Mouse (Mus musculus): ENCODE measurements around the gene Timp4. TPM values are rescaled to one million over a fixed set of nuclear protein-coding genes. Genes with fewer than 3 reads are reported as not detected.
"Not testable (repeated sequence)": the region's sequence is repeated elsewhere in the genome, so short reads cannot be mapped to it uniquely, and the experiment has no call there.

Timp4 gene
- polyA plus RNA-seq, 1 experiment from 2014 or later: 34.2 TPM

- H3K36me3 ChIP-seq (ENCODE audit: control insufficient read depth, insufficient read depth, low read length): peaks cover 10% of the 10 kb centered on the region
- 55% methylated on average over 3 of the region's 3 CpGs for WGBS
- H3K27me3 ChIP-seq (replicated peaks; ENCODE audit: control insufficient read depth, insufficient read depth, low read length): no peaks in the 10 kb centered on the region
- ATAC-seq: 0 out of 2 replicates have a peak, but pooled peaks have one; percentile 48
- peaks cover 2% of the 10 kb centered on the region; the same call in 1 of the 2 replicates for H3K4me1 ChIP-seq (ENCODE audit: control insufficient read depth, insufficient read depth, low read depth, low read length)
- no peak overlapping the region for H3K9ac ChIP-seq (ENCODE audit: low read depth, low read length)
- no peak overlapping the region for H3K27ac ChIP-seq (ENCODE audit: low read depth, low read length)
- H3K4me3 ChIP-seq (ENCODE audit: low read length): no peak overlapping the region
- no peaks in the 10 kb centered on the region for H3K9me3 ChIP-seq (ENCODE audit: control insufficient read depth, low read length)
- no peak overlapping the region for H3K4me2 ChIP-seq (ENCODE audit: low read length)
These were observed 10.8 kb downstream of the Timp4 start for GRCm38 (mm10) chr6:115241131-115241699.

GRCm38 (mm10) chr6:115240431-115240830 is 11.6 kb downstream of the Timp4 start:
- not testable (repeated sequence) for H3K4me3 ChIP-seq (ENCODE audit: low read length); H3K27me3 ChIP-seq (replicated peaks; ENCODE audit: control insufficient read depth, insufficient read depth, low read length); H3K4me2 ChIP-seq (ENCODE audit: low read length); H3K9ac ChIP-seq (ENCODE audit: low read depth, low read length); H3K9me3 ChIP-seq (ENCODE audit: control insufficient read depth, low read length); ATAC-seq; H3K4me1 ChIP-seq (ENCODE audit: control insufficient read depth, insufficient read depth, low read depth, low read length); H3K36me3 ChIP-seq (ENCODE audit: control insufficient read depth, insufficient read depth, low read length); H3K27ac ChIP-seq (ENCODE audit: low read depth, low read length)
- WGBS: 51% methylated on average over 2 of the region's 2 CpGs

GRCm38 (mm10) chr6:115239335-115239734 is 12.7 kb downstream of the Timp4 start:
- H3K9me3 ChIP-seq (ENCODE audit: control insufficient read depth, low read length): no peaks in the 10 kb centered on the region
- H3K9ac ChIP-seq (ENCODE audit: low read depth, low read length): no peak overlapping the region
- no peak overlapping the region for H3K4me2 ChIP-seq (ENCODE audit: low read length)
- H3K27ac ChIP-seq (ENCODE audit: low read depth, low read length): no peak overlapping the region
- 78% methylated on average over 7 of the region's 7 CpGs for WGBS
- H3K4me1 ChIP-seq (ENCODE audit: control insufficient read depth, insufficient read depth, low read depth, low read length): peaks cover 2% of the 10 kb centered on the region; the same call in 1 of the 2 replicates
- no peaks in the 10 kb centered on the region for H3K27me3 ChIP-seq (replicated peaks; ENCODE audit: control insufficient read depth, insufficient read depth, low read length)
- H3K4me3 ChIP-seq (ENCODE audit: low read length): no peak overlapping the region
- H3K36me3 ChIP-seq (ENCODE audit: control insufficient read depth, insufficient read depth, low read length): peaks cover 7% of the 10 kb centered on the region
- ATAC-seq: no peak

GRCm38 (mm10) chr6:115238031-115239027 is 13.7 kb downstream of the Timp4 start:
- ATAC-seq: no peak
- H3K9ac ChIP-seq (ENCODE audit: low read depth, low read length): no peak overlapping the region
- peaks cover 2% of the 10 kb centered on the region; the same call in 1 of the 2 replicates for H3K4me1 ChIP-seq (ENCODE audit: control insufficient read depth, insufficient read depth, low read depth, low read length)
- H3K27ac ChIP-seq (ENCODE audit: low read depth, low read length): no peak overlapping the region
- peaks cover 7% of the 10 kb centered on the region for H3K36me3 ChIP-seq (ENCODE audit: control insufficient read depth, insufficient read depth, low read length)
- no peak overlapping the region for H3K4me3 ChIP-seq (ENCODE audit: low read length)
- no peaks in the 10 kb centered on the region for H3K9me3 ChIP-seq (ENCODE audit: control insufficient read depth, low read length)
- 86% methylated on average over 9 of the region's 9 CpGs for WGBS
- no peak overlapping the region for H3K4me2 ChIP-seq (ENCODE audit: low read length)
- no peaks in the 10 kb centered on the region for H3K27me3 ChIP-seq (replicated peaks; ENCODE audit: control insufficient read depth, insufficient read depth, low read length)

GRCm38 (mm10) chr6:115232562-115232961 is 19.4 kb downstream of the Timp4 start:
- WGBS: 83% methylated on average over 1 of the region's 1 CpGs
- no peaks in the 10 kb centered on the region for H3K27me3 ChIP-seq (replicated peaks; ENCODE audit: control insufficient read depth, insufficient read depth, low read length)
- no peak overlapping the region for H3K4me3 ChIP-seq (ENCODE audit: low read length)
- no peaks in the 10 kb centered on the region for H3K4me1 ChIP-seq (ENCODE audit: control insufficient read depth, insufficient read depth, low read depth, low read length)
- H3K27ac ChIP-seq (ENCODE audit: low read depth, low read length): no peak overlapping the region
- H3K9me3 ChIP-seq (ENCODE audit: control insufficient read depth, low read length): no peaks in the 10 kb centered on the region
- no peak for ATAC-seq
- H3K4me2 ChIP-seq (ENCODE audit: low read length): no peak overlapping the region
- no peak overlapping the region for H3K9ac ChIP-seq (ENCODE audit: low read depth, low read length)
- H3K36me3 ChIP-seq (ENCODE audit: control insufficient read depth, insufficient read depth, low read length): no peaks in the 10 kb centered on the region

GRCm38 (mm10) chr6:115231836-115232235 is 20.2 kb downstream of the Timp4 start:
- ATAC-seq: no peak
- Histone ChIP-seq H3K36me3 (ENCODE audit: control insufficient read depth, insufficient read depth, low read length) (no peaks in the 10 kb centered on the region), H3K9me3 (ENCODE audit: control insufficient read depth, low read length) (no peaks in the 10 kb centered on the region), H3K4me3 (ENCODE audit: low read length) (no peak overlapping the region), H3K4me2 (ENCODE audit: low read length) (no peak overlapping the region), H3K9ac (ENCODE audit: low read depth, low read length) (no peak overlapping the region), H3K27me3 (replicated peaks; ENCODE audit: control insufficient read depth, insufficient read depth, low read length) (no peaks in the 10 kb centered on the region), H3K27ac (ENCODE audit: low read depth, low read length) (no peak overlapping the region), H3K4me1 (ENCODE audit: control insufficient read depth, insufficient read depth, low read depth, low read length) (no peaks in the 10 kb centered on the region; the same call in 1 of the 2 replicates)
- 86% methylated on average over 4 of the region's 4 CpGs for WGBS

GRCm38 (mm10) chr6:115230557-115230956 is 21.4 kb downstream of the Timp4 start:
- Histone ChIP-seq H3K9ac (ENCODE audit: low read depth, low read length) (no peak overlapping the region), H3K9me3 (ENCODE audit: control insufficient read depth, low read length) (no peaks in the 10 kb centered on the region), H3K4me2 (ENCODE audit: low read length) (no peak overlapping the region), H3K36me3 (ENCODE audit: control insufficient read depth, insufficient read depth, low read length) (no peaks in the 10 kb centered on the region), H3K4me3 (ENCODE audit: low read length) (no peak overlapping the region), H3K4me1 (ENCODE audit: control insufficient read depth, insufficient read depth, low read depth, low read length) (no peaks in the 10 kb centered on the region; the same call in 1 of the 2 replicates), H3K27me3 (replicated peaks; ENCODE audit: control insufficient read depth, insufficient read depth, low read length) (no peaks in the 10 kb centered on the region), H3K27ac (ENCODE audit: low read depth, low read length) (no peak overlapping the region)
- ATAC-seq: no peak
- 71% methylated on average over 3 of the region's 3 CpGs for WGBS

GRCm38 (mm10) chr6:115227529-115227928 is 24.5 kb downstream of the Timp4 start:
- Histone ChIP-seq H3K9ac (ENCODE audit: low read depth, low read length) (no peak overlapping the region), H3K27me3 (replicated peaks; ENCODE audit: control insufficient read depth, insufficient read depth, low read length) (no peaks in the 10 kb centered on the region), H3K4me3 (ENCODE audit: low read length) (no peak overlapping the region), H3K36me3 (ENCODE audit: control insufficient read depth, insufficient read depth, low read length) (no peaks in the 10 kb centered on the region), H3K4me2 (ENCODE audit: low read length) (no peak overlapping the region), H3K4me1 (ENCODE audit: control insufficient read depth, insufficient read depth, low read depth, low read length) (no peaks in the 10 kb centered on the region; the same call in 1 of the 2 replicates), H3K9me3 (ENCODE audit: control insufficient read depth, low read length) (no peaks in the 10 kb centered on the region), H3K27ac (ENCODE audit: low read depth, low read length) (no peak overlapping the region)
- 5% methylated on average over 2 of the region's 2 CpGs for WGBS
- ATAC-seq: peak; percentile 81

- H3K27ac ChIP-seq (ENCODE audit: low read depth, low read length): no peak within 1 kb of the TSS
These were observed 25.0 kb downstream of the Timp4 start, which contains the start of gene Gm17482 for GRCm38 (mm10) chr6:115227043-115227442. TSS of gene Gm17482 (plus strand) at chr6:115227343.

More at GRCm38 (mm10) chr6:115227043-115227442, 25.0 kb downstream of the Timp4 start, which contains the start of gene Gm17482:
- no peaks in the 10 kb centered on the region; the same call in 1 of the 2 replicates for H3K4me1 ChIP-seq (ENCODE audit: control insufficient read depth, insufficient read depth, low read depth, low read length)
- H3K36me3 ChIP-seq (ENCODE audit: control insufficient read depth, insufficient read depth, low read length): no peaks in the 10 kb centered on the region
- H3K27me3 ChIP-seq (replicated peaks; ENCODE audit: control insufficient read depth, insufficient read depth, low read length): no peaks in the 10 kb centered on the region
- H3K4me3 ChIP-seq (ENCODE audit: low read length): no peak within 1 kb of the TSS
- H3K4me2 ChIP-seq (ENCODE audit: low read length): no peak within 1 kb of the TSS
- no peak for ATAC-seq
- WGBS: 79% methylated on average over 4 of the region's 4 CpGs
- no peak within 1 kb of the TSS for H3K9ac ChIP-seq (ENCODE audit: low read depth, low read length)
- no peaks in the 10 kb centered on the region for H3K9me3 ChIP-seq (ENCODE audit: control insufficient read depth, low read length)
